Mouse (Mus musculus): ENCODE results near the gene Hecw2. TPM values are rescaled to one million over a fixed set of nuclear protein-coding genes. Genes with fewer than 3 reads are reported as not detected.

The Hecw2 gene
- polyA plus RNA-seq, 1 experiment, result 1.3 TPM

DNA sequence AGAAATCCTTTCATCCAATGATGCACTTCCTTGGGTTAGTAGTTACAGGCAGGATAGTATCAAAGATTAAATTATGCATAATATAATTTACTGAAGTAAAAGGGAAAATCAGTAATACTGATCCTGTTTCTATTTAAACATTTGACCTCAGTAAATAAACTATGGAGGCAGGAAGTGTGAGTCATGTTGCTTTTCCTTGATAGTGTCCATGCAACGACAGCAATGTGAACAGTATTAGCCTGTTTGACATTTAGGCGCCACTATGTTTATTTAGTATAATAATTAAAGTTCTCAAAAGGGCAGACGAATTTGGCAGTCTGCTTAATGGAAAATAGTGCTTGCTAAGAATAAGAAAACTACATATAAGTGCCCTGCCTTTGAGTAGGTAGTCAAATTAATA, 263.7 kb downstream of the Hecw2 start:
- Histone ChIP-seq H3K27me3 (ENCODE audit: control insufficient read depth, insufficient read depth, low read length) (no peaks in the 10 kb centered on the region), H3K4me3 (ENCODE audit: control insufficient read depth, low read depth, low read length) (no peak overlapping the region), H3K27ac (ENCODE audit: control insufficient read depth, insufficient read depth, low read depth, low read length) (no peak overlapping the region), H3K4me1 (ENCODE audit: control insufficient read depth, insufficient read depth, low read length) (no peaks in the 10 kb centered on the region), H3K36me3 (ENCODE audit: control insufficient read depth, insufficient read depth, low read length) (no peaks in the 10 kb centered on the region)
- no peak for TF ChIP-seq POLR2A (IDR thresholded peaks at IDR 0.05; ENCODE audit: control insufficient read depth, low read depth, low read length)
- TF ChIP-seq CTCF (IDR thresholded peaks at IDR 0.05; ENCODE audit: control insufficient read depth, insufficient read depth, insufficient replicate concordance, low read depth, low read length), result no peak

DNA sequence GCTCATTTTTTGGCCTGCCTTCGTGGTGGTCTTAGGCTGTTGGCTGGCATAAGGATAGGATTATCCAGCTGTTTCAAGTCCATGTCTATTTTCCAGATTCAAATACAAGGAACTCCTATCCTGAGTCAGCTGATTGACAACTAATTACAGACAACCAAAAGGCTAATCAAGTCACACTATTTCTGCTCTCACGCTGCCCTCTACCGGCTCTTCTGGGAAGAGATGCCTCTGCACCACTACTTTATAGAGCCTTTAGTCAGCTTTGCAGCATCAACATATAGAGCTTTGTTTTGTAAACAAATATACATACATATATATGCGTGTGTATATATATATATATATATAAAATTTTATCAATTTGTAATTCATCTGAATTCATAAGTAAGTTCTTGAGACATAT, 267.4 kb downstream of the Hecw2 start:
- H3K27ac ChIP-seq (ENCODE audit: control insufficient read depth, insufficient read depth, low read depth, low read length), result no peak overlapping the region
- no peaks in the 10 kb centered on the region for H3K36me3 ChIP-seq (ENCODE audit: control insufficient read depth, insufficient read depth, low read length)
- H3K4me1 ChIP-seq (ENCODE audit: control insufficient read depth, insufficient read depth, low read length), result no peaks in the 10 kb centered on the region
- H3K27me3 ChIP-seq (ENCODE audit: control insufficient read depth, insufficient read depth, low read length), result no peaks in the 10 kb centered on the region
- TF ChIP-seq POLR2A (IDR thresholded peaks at IDR 0.05; ENCODE audit: control insufficient read depth, low read depth, low read length) (no peak), CTCF (IDR thresholded peaks at IDR 0.05; ENCODE audit: control insufficient read depth, insufficient read depth, insufficient replicate concordance, low read depth, low read length) (no peak)
- no peak overlapping the region for H3K4me3 ChIP-seq (ENCODE audit: control insufficient read depth, low read depth, low read length)

DNA sequence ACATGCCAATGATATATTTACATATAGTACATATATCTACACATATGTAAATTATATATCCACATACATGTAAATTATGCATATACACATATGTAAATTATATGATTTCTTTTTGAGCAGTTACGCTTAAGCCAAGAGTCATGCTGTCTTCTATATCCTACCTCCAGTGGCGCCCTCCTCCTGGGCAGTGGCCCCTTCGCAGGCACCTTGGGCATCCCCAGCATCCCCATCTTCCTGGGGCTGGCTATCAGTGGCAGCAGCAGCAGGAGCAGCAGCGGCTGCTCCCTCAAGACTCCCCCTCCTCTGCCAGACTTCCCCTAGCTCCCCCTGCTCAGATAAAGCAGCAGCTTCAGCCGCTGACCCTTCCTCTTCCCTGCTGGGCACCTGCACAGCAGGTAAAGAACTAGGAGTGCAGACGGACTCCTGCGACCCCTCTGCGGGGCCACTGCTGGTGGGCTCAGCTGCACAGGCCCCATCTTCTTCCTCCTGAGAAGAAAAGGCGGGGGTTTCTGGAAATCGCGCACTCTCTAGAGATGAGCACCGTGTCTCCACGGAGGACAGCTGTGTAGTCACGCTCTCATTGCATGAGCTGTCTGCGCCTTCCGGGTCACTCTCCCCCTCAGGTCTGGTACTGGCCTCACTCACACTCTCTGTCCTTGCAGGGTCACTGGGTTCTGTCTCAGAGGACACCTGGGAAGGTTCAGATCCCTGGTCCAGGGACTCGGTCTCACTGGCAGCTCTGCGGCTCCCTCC, 269.6 kb downstream of the Hecw2 start:
- H3K27me3 ChIP-seq (ENCODE audit: control insufficient read depth, insufficient read depth, low read length), result no peaks in the 10 kb centered on the region
- no peak overlapping the region for H3K27ac ChIP-seq (ENCODE audit: control insufficient read depth, insufficient read depth, low read depth, low read length)
- TF ChIP-seq CTCF (IDR thresholded peaks at IDR 0.05; ENCODE audit: control insufficient read depth, insufficient read depth, insufficient replicate concordance, low read depth, low read length) (no peak), POLR2A (IDR thresholded peaks at IDR 0.05; ENCODE audit: control insufficient read depth, low read depth, low read length) (no peak)
- no peaks in the 10 kb centered on the region for H3K4me1 ChIP-seq (ENCODE audit: control insufficient read depth, insufficient read depth, low read length)
- no peak overlapping the region for H3K4me3 ChIP-seq (ENCODE audit: control insufficient read depth, low read depth, low read length)
- H3K36me3 ChIP-seq (ENCODE audit: control insufficient read depth, insufficient read depth, low read length), result no peaks in the 10 kb centered on the region

DNA sequence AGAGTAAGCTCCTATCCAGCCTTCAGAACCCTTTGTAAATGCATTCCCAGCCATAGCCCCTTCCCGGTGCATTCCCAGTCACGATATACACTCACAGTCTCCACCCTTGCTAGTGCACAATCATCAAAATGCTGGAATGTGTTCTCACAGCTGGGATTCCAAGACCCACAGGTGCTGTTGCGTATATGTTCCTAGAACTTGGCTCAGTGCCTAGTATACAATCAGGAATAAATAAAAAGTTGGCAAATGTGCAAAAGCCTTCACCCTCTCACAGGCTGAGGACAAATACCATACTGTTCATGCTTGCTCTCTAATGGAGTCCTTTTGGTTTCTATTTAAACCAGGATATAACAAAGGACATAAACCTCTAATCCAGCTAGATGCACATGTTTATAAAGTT, 283.1 kb downstream of the Hecw2 start:
- no peaks in the 10 kb centered on the region for H3K36me3 ChIP-seq (ENCODE audit: control insufficient read depth, insufficient read depth, low read length)
- H3K4me3 ChIP-seq (ENCODE audit: control insufficient read depth, low read depth, low read length), result no peak overlapping the region
- no peaks in the 10 kb centered on the region for H3K27me3 ChIP-seq (ENCODE audit: control insufficient read depth, insufficient read depth, low read length)
- no peak for TF ChIP-seq POLR2A (IDR thresholded peaks at IDR 0.05; ENCODE audit: control insufficient read depth, low read depth, low read length)
- TF ChIP-seq CTCF (IDR thresholded peaks at IDR 0.05; ENCODE audit: control insufficient read depth, insufficient read depth, insufficient replicate concordance, low read depth, low read length), result no peak
- no peaks in the 10 kb centered on the region for H3K4me1 ChIP-seq (ENCODE audit: control insufficient read depth, insufficient read depth, low read length)
- H3K27ac ChIP-seq (ENCODE audit: control insufficient read depth, insufficient read depth, low read depth, low read length), result no peak overlapping the region

DNA sequence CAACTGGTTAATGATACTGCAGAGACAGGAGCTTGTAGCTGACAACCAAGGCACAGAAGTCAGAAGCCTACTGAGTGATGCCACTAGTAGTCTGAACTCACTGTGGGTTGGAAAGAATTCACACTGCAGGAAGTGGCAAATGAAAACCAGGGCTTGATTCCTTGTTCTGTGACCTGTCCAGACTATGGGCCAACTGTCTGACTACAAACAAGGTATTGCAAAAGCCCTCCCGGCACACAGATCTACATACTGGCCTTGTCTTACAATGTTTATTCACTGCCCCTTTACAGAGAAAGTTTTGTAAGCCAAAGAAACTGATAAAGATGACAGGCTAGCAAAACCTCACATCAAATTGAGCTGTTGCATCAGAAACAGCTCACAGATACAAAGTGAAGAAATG, 284.7 kb downstream of the Hecw2 start:
- TF ChIP-seq CTCF (IDR thresholded peaks at IDR 0.05; ENCODE audit: control insufficient read depth, insufficient read depth, insufficient replicate concordance, low read depth, low read length), result no peak
- no peak overlapping the region for H3K4me3 ChIP-seq (ENCODE audit: control insufficient read depth, low read depth, low read length)
- H3K36me3 ChIP-seq (ENCODE audit: control insufficient read depth, insufficient read depth, low read length), result no peaks in the 10 kb centered on the region
- H3K4me1 ChIP-seq (ENCODE audit: control insufficient read depth, insufficient read depth, low read length), result no peaks in the 10 kb centered on the region
- no peaks in the 10 kb centered on the region for H3K27me3 ChIP-seq (ENCODE audit: control insufficient read depth, insufficient read depth, low read length)
- no peak overlapping the region for H3K27ac ChIP-seq (ENCODE audit: control insufficient read depth, insufficient read depth, low read depth, low read length)

DNA sequence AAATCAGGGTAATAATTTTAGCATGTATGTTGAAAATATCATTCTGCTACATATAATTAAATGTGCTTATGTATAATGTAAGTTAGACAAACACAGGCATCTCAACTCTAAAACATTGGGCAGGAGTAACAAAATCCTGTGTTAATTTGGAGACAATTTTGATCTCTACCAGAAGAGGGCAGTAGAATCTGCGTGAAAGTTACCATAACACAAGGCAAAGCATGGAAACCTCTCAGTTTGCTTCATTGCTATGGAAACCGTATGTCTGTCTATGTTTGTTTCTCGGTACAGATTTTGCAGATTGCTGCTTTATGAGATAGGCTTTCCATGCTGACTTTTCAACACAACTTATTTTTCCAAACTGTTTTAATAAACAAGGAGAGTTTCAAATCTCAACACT, 285.9 kb downstream of the Hecw2 start:
- Histone ChIP-seq H3K27ac (ENCODE audit: control insufficient read depth, insufficient read depth, low read depth, low read length) (no peak overlapping the region), H3K4me3 (ENCODE audit: control insufficient read depth, low read depth, low read length) (no peak overlapping the region), H3K36me3 (ENCODE audit: control insufficient read depth, insufficient read depth, low read length) (no peaks in the 10 kb centered on the region), H3K4me1 (ENCODE audit: control insufficient read depth, insufficient read depth, low read length) (no peaks in the 10 kb centered on the region), H3K27me3 (ENCODE audit: control insufficient read depth, insufficient read depth, low read length) (no peaks in the 10 kb centered on the region)
- TF ChIP-seq POLR2A (IDR thresholded peaks at IDR 0.05; ENCODE audit: control insufficient read depth, low read depth, low read length), result no peak
- no peak for TF ChIP-seq CTCF (IDR thresholded peaks at IDR 0.05; ENCODE audit: control insufficient read depth, insufficient read depth, insufficient replicate concordance, low read depth, low read length)

DNA sequence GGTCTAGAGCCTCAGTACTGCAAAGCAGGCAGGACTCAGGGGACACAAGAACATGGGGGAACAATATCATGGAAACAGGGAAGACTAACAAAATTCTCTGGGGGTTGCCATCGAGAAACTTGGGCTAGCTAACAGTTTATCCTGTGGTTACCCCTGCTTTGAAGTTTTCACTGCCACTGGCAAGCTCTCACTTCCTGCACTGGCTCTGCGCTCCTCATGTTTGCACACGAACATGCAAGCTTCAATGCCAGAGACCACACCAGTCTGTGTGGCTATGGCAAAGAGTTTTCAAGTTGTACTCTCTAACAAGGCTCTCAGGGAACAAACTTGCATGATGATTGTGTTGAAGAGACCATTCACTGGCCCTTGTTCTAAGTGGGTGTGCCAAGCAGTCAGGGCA, 288.8 kb downstream of the Hecw2 start:
- no peaks in the 10 kb centered on the region for H3K4me1 ChIP-seq (ENCODE audit: control insufficient read depth, insufficient read depth, low read length)
- TF ChIP-seq POLR2A (IDR thresholded peaks at IDR 0.05; ENCODE audit: control insufficient read depth, low read depth, low read length), result no peak
- no peak for TF ChIP-seq CTCF (IDR thresholded peaks at IDR 0.05; ENCODE audit: control insufficient read depth, insufficient read depth, insufficient replicate concordance, low read depth, low read length)

More for the DNA sequence above, 288.8 kb downstream of the Hecw2 start:
- Histone ChIP-seq H3K36me3 (ENCODE audit: control insufficient read depth, insufficient read depth, low read length) (no peaks in the 10 kb centered on the region), H3K4me3 (ENCODE audit: control insufficient read depth, low read depth, low read length) (no peak overlapping the region), H3K27ac (ENCODE audit: control insufficient read depth, insufficient read depth, low read depth, low read length) (no peak overlapping the region), H3K27me3 (ENCODE audit: control insufficient read depth, insufficient read depth, low read length) (no peaks in the 10 kb centered on the region)

Measured in testis, adult 2 months (tissue).